Mouse (Mus musculus) MEL (cell line): Measurements from ENCODE around the gene Dpep3.

Source experiments
- CTCF ChIP-seq, 3 experiments: IDR thresholded peaks in 2 of 3; conservative IDR thresholded peaks in 1 of 3; 2 replicates each; pipeline ENCODE4 v1.5.1; 2011 to 2012; ENCODE audit warnings: low read length in 3 of 3, low read depth in 2 of 3, mild to moderate bottlenecking in 2 of 3, improper control_type of control experiment in 1 of 3, inconsistent platforms in 1 of 3, mixed read lengths in 1 of 3, moderate library complexity in 1 of 3; ENCODE audit not compliant: control insufficient read depth in 1 of 3, insufficient read depth in 1 of 3, poor library complexity in 1 of 3, severe bottlenecking in 1 of 3
- GABPA ChIP-seq: IDR thresholded peaks from 2 replicates; pipeline ENCODE4 v1.6.1; 2012; ENCODE audit warnings: low read depth, mild to moderate bottlenecking, inconsistent platforms, low read length, improper control_type of control experiment, moderate library complexity
- KAT2A ChIP-seq: conservative IDR thresholded peaks from 2 replicates; pipeline ENCODE4 v1.6.1; 2012; ENCODE audit warnings: low read depth, low read length, improper control_type of control experiment, inconsistent platforms
- MAX ChIP-seq: IDR thresholded peaks from 2 replicates; pipeline ENCODE4 v1.6.1; 2011; ENCODE audit warnings: low read length, improper control_type of control experiment
- POLR2A ChIP-seq, 2 experiments: IDR thresholded peaks; 2 replicates each; pipeline ENCODE4 v1.6.1; 2011 to 2012; ENCODE audit warnings: low read length in 2 of 2, mild to moderate bottlenecking in 2 of 2, control low read depth in 1 of 2, improper control_type of control experiment in 1 of 2, low read depth in 1 of 2, moderate library complexity in 1 of 2; ENCODE audit not compliant: control insufficient read depth in 1 of 2, insufficient read depth in 1 of 2, poor library complexity in 1 of 2
- POLR2AphosphoS2 ChIP-seq: IDR thresholded peaks from 2 replicates; pipeline ENCODE4 v1.6.1; 2011; ENCODE audit warnings: low read length, improper control_type of control experiment
- SMC3 ChIP-seq: IDR thresholded peaks from 2 replicates; pipeline ENCODE4 v1.6.1; 2011; ENCODE audit warnings: low read depth, low read length, improper control_type of control experiment
- TAL1 ChIP-seq: IDR thresholded peaks from 2 replicates; pipeline ENCODE4 v1.6.1; 2012; ENCODE audit warnings: mild to moderate bottlenecking, inconsistent platforms, low read length, moderate library complexity, mixed read lengths
- TCF12 ChIP-seq: IDR thresholded peaks from 2 replicates; pipeline ENCODE4 v1.6.1; 2014; ENCODE audit warnings: low read depth, mild to moderate bottlenecking, inconsistent platforms, low read length, improper control_type of control experiment, moderate library complexity
- USF2 ChIP-seq, 2 experiments: IDR thresholded peaks; 2 replicates each; pipeline ENCODE4 v1.6.1; 2011 to 2012; ENCODE audit warnings: improper control_type of control experiment in 2 of 2, low read length in 2 of 2, borderline replicate concordance in 1 of 2, inconsistent platforms in 1 of 2, low read depth in 1 of 2, mild to moderate bottlenecking in 1 of 2; ENCODE audit not compliant: insufficient read depth in 1 of 2
- ZC3H11A ChIP-seq: IDR thresholded peaks from 2 replicates; pipeline ENCODE4 v1.6.1; 2012; ENCODE audit warnings: low read depth, mild to moderate bottlenecking, inconsistent platforms, low read length, improper control_type of control experiment
- ZMIZ1 ChIP-seq: IDR thresholded peaks from 2 replicates; pipeline ENCODE4 v1.6.1; 2012; ENCODE audit warnings: low read depth, mild to moderate bottlenecking, inconsistent platforms, low read length, improper control_type of control experiment, moderate library complexity

- TF ChIP-seq MAX (no peak), TAL1 (no peak), SMC3 (no peak), GABPA (no peak), POLR2A (IDR thresholded peaks at IDR 0.05; ENCODE audit: control insufficient read depth in 1 of 2, insufficient read depth in 1 of 2, low read depth in 1 of 2, low read length in 2 of 2, poor library complexity in 1 of 2) (no peak), KAT2A (no peak), TCF12 (no peak), CTCF (IDR thresholded peaks at IDR 0.05 in 2 of 3, conservative IDR thresholded peaks at IDR 0.05 in 1 of 3; ENCODE audit: control insufficient read depth in 1 of 3, insufficient read depth in 1 of 3, low read depth in 2 of 3, low read length in 3 of 3, poor library complexity in 1 of 3, severe bottlenecking in 1 of 3) (no peak), ZC3H11A (no peak), USF2 (IDR thresholded peaks at IDR 0.05; ENCODE audit: borderline replicate concordance in 1 of 2, insufficient read depth in 1 of 2, low read depth in 1 of 2, low read length in 2 of 2) (no peak), ZMIZ1 (no peak), POLR2AphosphoS2 (no peak)
Observed at GRCm38 (mm10) chr8:105961536-105961935, 17.7 kb downstream of the Dpep3 start.
